12 mouse cellular contexts compared by ENCODE assay signal in the genomic region with DNA sequence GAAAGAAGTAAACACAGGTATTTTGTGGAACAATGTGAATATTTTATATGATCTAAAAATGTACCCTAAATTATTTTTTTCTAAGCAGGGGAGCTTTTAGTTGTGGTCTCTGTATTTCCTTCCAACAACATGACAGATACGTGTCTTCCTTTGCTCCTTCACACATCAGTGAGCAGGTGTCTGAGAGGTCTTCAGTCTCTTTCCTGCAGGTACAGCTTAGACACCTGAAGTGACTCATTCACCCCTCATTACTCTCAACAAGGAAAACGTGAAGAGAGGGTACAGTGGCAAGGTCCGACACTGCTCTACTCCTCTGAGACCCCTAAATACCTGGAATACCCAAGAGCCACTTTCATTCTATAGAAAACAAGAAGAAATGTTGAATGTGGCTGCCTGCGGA.
"Had no signal": no experiment of that assay in that cellular context is flagged by ENCODE, and none has a peak within 500 bp of the region (broad histone marks: within the 10 kb centered on the region; RNA-seq: fewer than 3 reads in every experiment).

No protein-coding gene starts in this region.

- H3K36me3 ChIP-seq: limb, embryonic 13.5 days; midbrain, embryonic 13.5 days; neural tube, embryonic 12.5 days had no signal

- DNase-seq: kidney, adult 11 months; kidney, adult 9 months; kidney, postnatal 36 days; lung, adult 2 months; lung, postnatal 36 days had no signal

- H3K27ac ChIP-seq: kidney, postnatal 0 days; layer of hippocampus, adult 2 months; limb, embryonic 13.5 days; liver, embryonic 14.5 days; midbrain, embryonic 13.5 days; neural tube, embryonic 12.5 days had no signal

- H3K4me1 ChIP-seq: limb, embryonic 13.5 days; midbrain, embryonic 13.5 days; neural tube, embryonic 12.5 days had no signal

- H3K27me3 ChIP-seq: limb, embryonic 13.5 days; midbrain, embryonic 13.5 days; neural tube, embryonic 12.5 days had no signal

- H3K4me3 ChIP-seq: layer of hippocampus, adult 2 months; limb, embryonic 13.5 days; midbrain, embryonic 13.5 days; myocyte; neural tube, embryonic 12.5 days had no signal
